Mouse (Mus musculus) thymus, postnatal 25 days (tissue): ENCODE data around the gene Orm2.

Source experiments
- DNase-seq: peaks from one replicate; pipeline ENCODE4 v3.0.0; 2022

Orm2 gene

GRCm38 (mm10) chr4:63362150-63362549, at the start of gene Orm2:
Gene Orm2, plus strand, starts transcription at chr4:63362449.
- DNase-seq, result no peak

- DNase-seq, result no peak
Observed at GRCm38 (mm10) chr4:63314063-63314462, 48.2 kb upstream of the Orm2 start.

- no peak for DNase-seq
Observed at GRCm38 (mm10) chr4:63316076-63316746, 46.0 kb upstream of the Orm2 start.

GRCm38 (mm10) chr4:63319566-63319965, 42.7 kb upstream of the Orm2 start:
- DNase-seq, result peak; percentile 73

GRCm38 (mm10) chr4:63323275-63323815, 38.9 kb upstream of the Orm2 start:
- DNase-seq, result no peak

- no peak for DNase-seq
Observed at GRCm38 (mm10) chr4:63333403-63333802, 28.8 kb upstream of the Orm2 start.

- DNase-seq, result no peak
Observed at GRCm38 (mm10) chr4:63338414-63339076, 23.7 kb upstream of the Orm2 start.

GRCm38 (mm10) chr4:63342491-63342890, 19.8 kb upstream of the Orm2 start:
- DNase-seq, result no peak

- DNase-seq, result no peak
Observed at GRCm38 (mm10) chr4:63343608-63344007, 18.6 kb upstream of the Orm2 start.

GRCm38 (mm10) chr4:63344295-63344694, 18.0 kb upstream of the Orm2 start, which contains the start of gene Orm1:
Gene Orm1, plus strand, starts transcription at chr4:63344560.
- no peak for DNase-seq

GRCm38 (mm10) chr4:63345261-63345660, 17.0 kb upstream of the Orm2 start:
- DNase-seq, result no peak

- no peak for DNase-seq
Observed at GRCm38 (mm10) chr4:63346659-63347058, 15.6 kb upstream of the Orm2 start.

GRCm38 (mm10) chr4:63348524-63348923, 13.7 kb upstream of the Orm2 start:
- DNase-seq, result no peak

- no peak for DNase-seq
Observed at GRCm38 (mm10) chr4:63355877-63356665, 6.2 kb upstream of the Orm2 start, which contains the start of gene Orm3. Gene Orm3, plus strand, starts transcription at chr4:63356162.

GRCm38 (mm10) chr4:63356981-63357570, 5.2 kb upstream of the Orm2 start:
- DNase-seq, result no peak

- DNase-seq, result no peak
Observed at GRCm38 (mm10) chr4:63359861-63360260, 2.4 kb upstream of the Orm2 start.

GRCm38 (mm10) chr4:63368577-63368976, 6.3 kb downstream of the Orm2 start:
- peak; percentile 87 for DNase-seq

GRCm38 (mm10) chr4:63370897-63371296, 8.6 kb downstream of the Orm2 start:
- DNase-seq, result no peak

- peak; percentile 70 for DNase-seq
Observed at GRCm38 (mm10) chr4:63371890-63372289, 9.6 kb downstream of the Orm2 start.

- no peak for DNase-seq
Observed at GRCm38 (mm10) chr4:63373404-63373803, 11.2 kb downstream of the Orm2 start.

- DNase-seq, result no peak
Observed at GRCm38 (mm10) chr4:63374331-63374730, 12.1 kb downstream of the Orm2 start.

GRCm38 (mm10) chr4:63375367-63375766, 13.1 kb downstream of the Orm2 start:
- no peak for DNase-seq

GRCm38 (mm10) chr4:63377483-63377882, 15.2 kb downstream of the Orm2 start:
- peak; percentile 40 for DNase-seq
